Comparison of ENCODE assay signal across 12 mouse cellular contexts in the genomic region with DNA sequence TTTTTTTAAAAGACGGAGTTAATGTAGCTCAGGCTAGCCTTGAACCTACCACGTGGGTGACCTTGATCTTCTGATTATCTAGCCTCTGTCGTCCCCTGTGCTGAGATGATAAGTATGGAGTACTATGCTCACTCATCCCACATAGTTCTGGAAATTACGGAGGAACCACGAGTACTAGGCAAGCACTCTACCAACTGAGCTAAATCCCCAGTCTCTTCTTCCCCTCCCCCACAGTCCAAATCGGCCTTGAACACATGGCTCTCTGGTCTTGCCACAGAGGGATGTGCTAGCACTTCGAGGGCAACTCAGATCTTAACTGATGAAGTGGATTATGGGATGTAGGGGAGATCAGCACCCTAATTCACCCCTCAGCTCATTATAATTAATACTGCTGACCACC.
"Had no signal": no experiment of that assay in that cellular context is flagged by ENCODE, and none has a peak within 500 bp of the region (broad histone marks: within the 10 kb centered on the region; RNA-seq: fewer than 3 reads in every experiment).

No protein-coding gene starts in this region.

- DNase-seq: lung, adult 18-20 months; lung, embryonic 14.5 days; lung, postnatal 10 days; lung, postnatal 4 days; midbrain, embryonic 14.5 days; retina, postnatal 1 day; right cerebral cortex, adult 18-20 months; right cerebral cortex, postnatal 25 days; right cerebral cortex, postnatal 4 days; spleen, adult 18-20 months; thymus, adult 18-20 months; thymus, postnatal 14 days had no signal
